Mouse (Mus musculus) heart, postnatal 4 days (tissue): ENCODE measurements around the gene Lrrc15. TPM values are rescaled to one million over a fixed set of nuclear protein-coding genes. Genes with fewer than 3 reads are reported as not detected.

Experiments used
- DNase-seq: peaks from one replicate; pipeline ENCODE4 v3.0.0; 2021
- total RNA-seq, 2 experiments: library from RNA; stranded (reverse); gene quantifications; 2 replicates each; pipeline ENCODE4 v1.2.3; 2021

Gene Lrrc15
- total RNA-seq, 2 experiments from 2014 or later = 0.70 to 0.76 TPM

DNA sequence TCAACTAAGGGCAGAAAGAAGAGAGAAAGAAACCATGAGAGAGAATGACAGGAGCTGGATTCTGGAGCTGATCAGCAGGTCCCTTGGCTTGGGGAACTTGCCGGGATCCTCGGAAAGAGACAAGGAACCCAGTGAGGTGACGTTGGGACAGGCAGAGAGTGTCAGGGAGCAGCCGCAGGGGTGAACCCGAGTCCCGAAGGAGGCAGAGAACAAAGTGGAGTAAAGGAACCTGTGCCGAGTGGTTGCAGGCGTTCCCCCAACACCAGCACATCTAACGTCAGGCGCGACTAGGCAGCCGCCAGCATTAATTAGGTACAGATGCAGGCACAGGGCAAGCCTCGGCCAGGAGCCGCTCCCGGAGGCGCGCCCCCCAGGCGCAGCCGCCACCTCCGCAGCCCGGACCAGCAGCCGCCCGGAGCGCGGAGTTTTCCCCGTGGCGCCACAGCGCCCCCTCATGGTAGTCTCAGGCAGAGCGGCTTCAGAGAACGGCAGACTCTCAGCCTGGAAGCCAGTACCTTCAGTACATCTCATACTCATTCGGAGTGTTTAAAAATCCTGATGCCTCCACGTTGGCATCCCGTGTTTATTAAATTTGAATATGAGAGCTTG lies 46.9 kb downstream of the Lrrc15 start:
- DNase-seq = peak; percentile 93

GRCm38 (mm10) chr16:30235577-30235976 lies 47.5 kb downstream of the Lrrc15 start:
- no peak for DNase-seq

DNA sequence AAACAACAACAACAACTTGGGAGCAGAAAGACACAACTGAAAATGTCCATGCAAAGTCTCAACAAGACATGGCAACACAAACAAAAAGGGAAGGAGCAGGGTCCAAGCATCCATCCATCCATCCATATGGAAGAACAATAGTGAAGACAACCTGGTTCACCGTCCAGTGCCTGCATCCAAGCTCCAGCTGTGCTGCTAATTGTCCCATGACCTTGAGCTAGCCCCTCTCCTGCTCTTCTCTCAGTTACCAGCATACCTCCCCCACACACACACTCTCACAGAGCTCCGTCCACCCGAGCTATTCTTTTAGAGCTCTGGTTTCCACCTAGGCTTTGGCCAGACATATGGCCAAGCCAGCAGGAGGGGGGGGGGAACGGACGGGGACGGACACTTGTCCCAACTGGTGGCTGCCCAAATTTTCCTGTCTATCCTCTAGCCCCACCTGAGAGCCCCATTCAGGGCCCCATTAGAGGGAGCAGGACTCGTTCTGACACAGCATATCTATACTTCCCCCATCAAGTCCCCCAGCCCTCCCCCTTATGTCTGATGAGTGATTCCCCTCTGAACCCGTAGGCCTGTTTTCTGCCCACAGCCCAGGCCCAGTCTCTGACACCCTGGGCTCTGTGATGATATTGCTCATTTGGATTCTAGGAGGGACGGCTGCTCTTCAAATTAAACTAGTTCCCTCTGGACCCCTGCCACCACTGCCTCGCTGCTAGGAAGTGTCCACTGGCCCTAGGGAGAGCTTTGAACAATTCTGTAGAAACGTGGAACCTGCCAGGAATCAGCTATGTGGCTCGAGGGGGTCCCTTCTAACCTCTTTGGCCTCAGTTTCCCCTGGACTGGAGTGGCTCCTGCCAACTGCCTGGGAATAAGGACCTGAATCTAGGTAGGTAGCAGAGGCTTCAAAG lies 48.2 kb downstream of the Lrrc15 start:
- peak; percentile 28 for DNase-seq

DNA sequence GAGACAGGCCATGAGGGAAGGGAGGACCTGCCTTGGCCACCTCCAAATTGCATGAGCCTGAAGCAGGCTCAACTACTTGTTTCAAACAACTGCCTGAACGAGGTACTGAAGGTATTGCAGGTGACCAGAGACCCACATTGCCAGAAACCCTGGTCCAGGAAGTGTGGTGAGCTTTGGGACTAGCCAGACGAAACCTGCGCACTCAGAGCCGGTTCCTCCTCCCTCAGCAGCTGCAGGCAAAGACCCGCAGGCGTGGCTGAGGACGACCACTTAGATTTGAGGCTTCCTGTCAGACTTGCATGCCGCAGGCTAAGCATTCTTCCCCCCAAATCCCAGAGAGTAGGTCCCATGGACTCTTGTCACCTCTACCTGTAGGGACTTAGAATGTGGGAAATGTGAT lies 49.0 kb downstream of the Lrrc15 start:
- no peak for DNase-seq

DNA sequence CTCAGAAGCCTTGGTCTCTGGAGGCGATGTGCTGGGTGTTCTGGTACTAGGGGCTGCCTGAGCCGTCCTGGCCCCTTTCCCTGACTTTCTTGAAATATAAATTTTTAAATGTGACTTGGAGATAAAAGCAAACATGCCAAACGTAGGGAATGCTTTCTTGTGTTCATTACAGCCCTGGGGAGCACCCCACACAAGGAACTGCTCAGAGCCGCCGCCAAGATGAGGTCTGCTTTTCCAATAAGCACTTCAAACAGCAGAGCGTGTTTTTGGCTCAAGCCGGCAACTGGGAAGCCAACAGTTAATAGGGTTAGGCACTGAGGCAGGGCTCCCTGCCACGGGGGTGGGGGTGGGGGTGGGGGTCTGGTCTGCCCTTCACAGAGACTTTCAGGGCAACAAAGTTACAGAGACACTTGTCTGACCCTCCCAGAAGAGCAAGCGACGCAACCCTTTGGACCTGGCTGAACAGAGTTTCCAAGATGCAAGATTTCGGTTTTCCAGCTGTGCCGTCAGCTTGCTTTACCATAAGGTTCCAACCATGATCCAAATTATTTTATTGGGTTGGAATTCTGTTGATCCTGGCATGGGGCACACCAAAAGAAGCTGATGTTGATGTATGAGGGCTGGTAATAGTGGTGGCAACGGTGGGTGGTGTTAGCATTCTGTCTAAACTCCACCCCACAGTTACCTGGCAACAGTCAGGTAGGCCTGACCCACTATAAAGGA lies 51.0 kb downstream of the Lrrc15 start:
- peak; percentile 16 for DNase-seq

DNA sequence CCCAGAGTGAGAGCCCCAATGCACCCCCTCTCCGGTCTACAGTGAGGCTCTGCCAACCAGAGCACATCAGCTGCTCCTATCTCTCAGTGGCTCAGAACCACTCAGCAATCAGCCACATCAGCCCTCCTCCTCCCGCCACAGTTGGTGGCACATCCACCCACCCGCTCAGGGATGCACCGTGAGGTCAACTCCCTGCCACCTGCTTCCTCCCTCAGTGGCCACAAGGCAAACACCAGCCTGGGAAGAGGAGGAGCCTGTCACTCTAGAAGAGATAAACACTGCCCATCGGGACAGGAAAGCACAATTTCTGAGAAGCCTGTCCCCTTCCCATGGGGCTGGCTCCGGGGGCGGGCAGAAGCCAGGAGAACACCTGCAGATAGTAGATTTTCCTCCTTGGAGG lies 55.7 kb downstream of the Lrrc15 start:
- no peak for DNase-seq

- no peak for DNase-seq
These were observed 61.8 kb downstream of the Lrrc15 start for GRCm38 (mm10) chr16:30221161-30221782.

Other genes with a start within 250 kb of the Lrrc15 start
- gene Hes1, start 218.9 kb downstream of the Lrrc15 start, total RNA-seq = 10 to 100 TPM; 44.5 to 54.4 TPM
- not detected for gene Cpn2, start 15.8 kb downstream of the Lrrc15 start, total RNA-seq
- gene Gp5, start 27.5 kb upstream of the Lrrc15 start, total RNA-seq = under 1 TPM; 0.12 to 0.38 TPM
- 10 to 100 TPM; 71.0 to 78.3 TPM for gene Atp13a3, start 122.7 kb upstream of the Lrrc15 start, total RNA-seq